Mouse (Mus musculus) C2C12 (cell line): ENCODE results near the gene Ano6.

Experiments
- CEBPB ChIP-seq: IDR thresholded peaks from one replicate; pipeline ENCODE4 v1.6.1; 2011; ENCODE audit warnings: low read depth, mild to moderate bottlenecking, control low read depth, moderate library complexity
- CTCF ChIP-seq: IDR thresholded peaks from one replicate; pipeline ENCODE4 v1.5.1; 2011; ENCODE audit not compliant: control insufficient read depth, insufficient read depth, insufficient read length
- FOSL1 ChIP-seq: IDR thresholded peaks from one replicate; pipeline ENCODE4 v1.8.0; 2011; ENCODE audit warnings: mild to moderate bottlenecking, low read length; ENCODE audit not compliant: poor library complexity, insufficient read depth, severe bottlenecking
- MAX ChIP-seq: IDR thresholded peaks from one replicate; pipeline ENCODE4 v1.6.1; 2011; ENCODE audit warnings: mild to moderate bottlenecking, control low read depth
- MYOD1 ChIP-seq: IDR thresholded peaks from one replicate; pipeline ENCODE4 v1.6.1; 2011; ENCODE audit warnings: low read depth; ENCODE audit not compliant: control insufficient read depth, insufficient read length
- MYOG ChIP-seq: IDR thresholded peaks from one replicate; pipeline ENCODE4 v1.6.1; 2011; ENCODE audit not compliant: control insufficient read depth, insufficient read length; ENCODE audit errors: extremely low read depth
- USF1 ChIP-seq: IDR thresholded peaks from one replicate; pipeline ENCODE4 v1.6.1; 2011; ENCODE audit warnings: low read depth, mild to moderate bottlenecking, control low read depth, moderate library complexity

GRCm38 (mm10) chr15:95902396-95902795 lies 111.8 kb downstream of the Ano6 start:
- TF ChIP-seq CTCF (no peak), CEBPB (no peak), USF1 (no peak), MAX (no peak), MYOD1 (no peak), FOSL1 (no peak), MYOG (no peak)
